Mouse (Mus musculus): ENCODE data around the gene Metap1d. TPM values are rescaled to one million over a fixed set of nuclear protein-coding genes. Genes with fewer than 3 reads are reported as not detected.

Metap1d gene
- polyA plus RNA-seq, 1 experiment from 2014 or later, result 36.1 TPM

DNA sequence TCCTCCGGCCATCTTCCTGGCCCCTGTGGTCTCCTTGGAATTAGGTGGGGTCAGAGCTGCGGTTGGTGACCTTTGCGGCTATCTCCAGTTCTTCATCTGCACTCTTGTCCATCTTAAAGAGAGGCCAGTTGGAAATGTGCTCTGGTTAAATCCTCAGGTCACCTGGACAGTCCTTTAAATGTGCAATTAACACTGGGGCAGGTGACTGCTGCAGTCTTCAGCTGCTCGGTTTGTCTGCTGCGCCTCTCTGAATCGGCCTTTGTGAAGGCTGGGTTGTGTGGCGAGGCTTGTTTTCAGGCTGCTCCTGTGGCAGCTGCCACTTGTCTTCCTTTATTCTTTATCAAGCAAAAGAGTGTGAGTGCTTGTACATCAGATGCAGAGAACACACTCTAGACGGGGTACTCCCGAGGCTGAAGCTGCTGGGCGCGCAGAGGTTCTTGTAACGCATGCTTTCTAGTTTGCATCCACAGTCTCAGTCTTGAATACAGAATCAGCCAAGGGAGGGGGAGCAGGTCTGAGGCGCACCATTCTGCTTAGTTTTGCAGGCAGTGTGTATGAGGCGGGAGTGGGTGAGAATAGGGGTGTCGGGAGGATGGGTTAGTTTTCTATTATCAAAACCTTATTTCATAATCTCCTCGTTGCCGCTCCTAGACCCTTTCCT is 7.4 kb upstream of the Metap1d start:
- Histone ChIP-seq H3K9ac (ENCODE audit: low read length) (no peak overlapping the region), H3K36me3 (ENCODE audit: control insufficient read depth, insufficient read depth, low read length) (no peaks in the 10 kb centered on the region; the same call in 1 of the 2 replicates), H3K4me2 (ENCODE audit: low read depth) (no peak overlapping the region), H3K27me3 (ENCODE audit: control insufficient read depth, insufficient read depth, low read length) (no peaks in the 10 kb centered on the region), H3K27ac (ENCODE audit: low read depth, low read length) (no peak overlapping the region), H3K4me3 (ENCODE audit: low read depth, low read length) (no peak overlapping the region), H3K4me1 (ENCODE audit: control insufficient read depth, insufficient read depth, low read length) (no peaks in the 10 kb centered on the region), H3K9me3 (ENCODE audit: control insufficient read depth, low read length) (no peaks in the 10 kb centered on the region)
- ATAC-seq (ENCODE audit: insufficient read depth, low FRiP score, low TSS enrichment), result no peak
- DNase-seq (ENCODE audit: low spot score), result no peak
- WGBS, result 66% methylated on average over 17 of the region's 17 CpGs

DNA sequence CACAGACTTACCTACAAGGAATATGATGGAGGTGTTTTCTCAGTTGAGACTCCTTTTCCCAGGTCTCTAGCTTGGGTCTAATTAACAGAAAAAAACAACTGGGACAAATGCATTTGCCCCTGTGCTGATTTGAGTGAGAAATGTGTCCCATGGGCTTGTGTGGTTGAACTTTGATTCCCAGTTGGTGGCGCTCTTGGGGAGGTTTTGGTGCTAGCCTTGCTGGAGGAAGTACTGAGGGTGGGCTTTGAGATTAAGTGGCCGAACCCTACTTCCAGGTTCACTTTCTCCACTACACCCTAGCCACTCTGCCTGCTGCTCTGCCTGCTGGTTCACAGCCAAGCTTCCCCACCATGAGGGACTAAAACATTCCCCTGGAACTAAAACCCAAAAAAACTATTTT is 3.5 kb upstream of the Metap1d start:
- H3K4me1 ChIP-seq (ENCODE audit: control insufficient read depth, insufficient read depth, low read length), result no peaks in the 10 kb centered on the region
- no peak overlapping the region for H3K4me3 ChIP-seq (ENCODE audit: low read depth, low read length)
- WGBS, result 25% methylated on average over 2 of the region's 2 CpGs
- DNase-seq (ENCODE audit: low spot score) (no peak), ATAC-seq (ENCODE audit: insufficient read depth, low FRiP score, low TSS enrichment) (no peak)
- no peak overlapping the region for H3K4me2 ChIP-seq (ENCODE audit: low read depth)
- no peaks in the 10 kb centered on the region for H3K27me3 ChIP-seq (ENCODE audit: control insufficient read depth, insufficient read depth, low read length)
- no peaks in the 10 kb centered on the region for H3K9me3 ChIP-seq (ENCODE audit: control insufficient read depth, low read length)
- H3K9ac ChIP-seq (ENCODE audit: low read length), result no peak overlapping the region
- no peaks in the 10 kb centered on the region for H3K36me3 ChIP-seq (ENCODE audit: control insufficient read depth, insufficient read depth, low read length)
- no peak overlapping the region for H3K27ac ChIP-seq (ENCODE audit: low read depth, low read length)

- ATAC-seq (ENCODE audit: insufficient read depth, low FRiP score, low TSS enrichment) (no peak), DNase-seq (ENCODE audit: low spot score) (no peak)
- H3K4me1 ChIP-seq (ENCODE audit: control insufficient read depth, insufficient read depth, low read length), result no peaks in the 10 kb centered on the region
- WGBS, result 62% methylated on average over 5 of the region's 5 CpGs
- no peak overlapping the region for H3K27ac ChIP-seq (ENCODE audit: low read depth, low read length)
- H3K9me3 ChIP-seq (ENCODE audit: control insufficient read depth, low read length), result no peaks in the 10 kb centered on the region
- no peak overlapping the region for H3K9ac ChIP-seq (ENCODE audit: low read length)
- H3K27me3 ChIP-seq (ENCODE audit: control insufficient read depth, insufficient read depth, low read length), result no peaks in the 10 kb centered on the region
- no peak overlapping the region for H3K4me2 ChIP-seq (ENCODE audit: low read depth)
- no peak overlapping the region for H3K4me3 ChIP-seq (ENCODE audit: low read depth, low read length)
- no peaks in the 10 kb centered on the region for H3K36me3 ChIP-seq (ENCODE audit: control insufficient read depth, insufficient read depth, low read length)
Observed at GRCm38 (mm10) chr2:71451761-71452160, 1.3 kb upstream of the Metap1d start.

GRCm38 (mm10) chr2:71453917-71454260 is 813 bp downstream of the Metap1d start:
- H3K4me2 ChIP-seq (ENCODE audit: low read depth), result peak overlapping the region; percentile 59
- no peaks in the 10 kb centered on the region for H3K9me3 ChIP-seq (ENCODE audit: control insufficient read depth, low read length)
- H3K36me3 ChIP-seq (ENCODE audit: control insufficient read depth, insufficient read depth, low read length), result no peaks in the 10 kb centered on the region
- DNase-seq (ENCODE audit: low spot score) (no peak), ATAC-seq (ENCODE audit: insufficient read depth, low FRiP score, low TSS enrichment) (no peak)
- no peaks in the 10 kb centered on the region for H3K27me3 ChIP-seq (ENCODE audit: control insufficient read depth, insufficient read depth, low read length)
- H3K4me1 ChIP-seq (ENCODE audit: control insufficient read depth, insufficient read depth, low read length), result no peaks in the 10 kb centered on the region
- H3K27ac ChIP-seq (ENCODE audit: low read depth, low read length), result no peak overlapping the region
- peak overlapping the region; percentile 62 for H3K4me3 ChIP-seq (ENCODE audit: low read depth, low read length)
- H3K9ac ChIP-seq (ENCODE audit: low read length), result no peak overlapping the region; the same call in 1 of the 2 replicates
- WGBS, result 55% methylated on average over 4 of the region's 4 CpGs

GRCm38 (mm10) chr2:71458624-71459023 is 5.5 kb downstream of the Metap1d start:
- WGBS, result 71% methylated on average over 13 of the region's 13 CpGs

DNA sequence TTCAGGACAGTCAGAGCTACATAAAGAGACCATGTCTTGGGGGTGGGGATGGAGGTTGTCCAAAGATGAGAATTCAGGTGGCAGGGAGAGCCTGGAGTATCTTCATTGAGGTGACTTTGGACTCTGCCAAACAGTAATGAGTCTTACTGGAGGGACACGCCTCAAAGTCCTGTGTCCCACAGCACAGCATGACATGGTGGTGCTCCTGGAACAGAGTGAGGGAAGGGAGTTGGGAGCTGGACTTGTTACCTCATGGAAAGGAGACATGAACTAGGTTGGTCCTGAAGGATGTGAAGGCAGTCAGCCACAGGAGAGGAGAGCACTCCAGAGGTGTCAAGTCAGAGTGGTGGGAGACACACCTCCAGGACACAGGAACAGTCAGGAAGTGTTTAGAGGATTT is 6.6 kb downstream of the Metap1d start:
- no peak overlapping the region for H3K9ac ChIP-seq (ENCODE audit: low read length)
- H3K27me3 ChIP-seq (ENCODE audit: control insufficient read depth, insufficient read depth, low read length), result no peaks in the 10 kb centered on the region
- H3K4me3 ChIP-seq (ENCODE audit: low read depth, low read length), result no peak overlapping the region
- H3K9me3 ChIP-seq (ENCODE audit: control insufficient read depth, low read length), result no peaks in the 10 kb centered on the region
- H3K4me2 ChIP-seq (ENCODE audit: low read depth), result no peak overlapping the region
- no peak overlapping the region for H3K27ac ChIP-seq (ENCODE audit: low read depth, low read length)
- H3K4me1 ChIP-seq (ENCODE audit: control insufficient read depth, insufficient read depth, low read length), result no peaks in the 10 kb centered on the region
- no peaks in the 10 kb centered on the region for H3K36me3 ChIP-seq (ENCODE audit: control insufficient read depth, insufficient read depth, low read length)
- 96% methylated on average over 1 of the region's 1 CpGs for WGBS
- no peak for DNase-seq (ENCODE audit: low spot score)
- ATAC-seq (ENCODE audit: insufficient read depth, low FRiP score, low TSS enrichment), result no peak

More at GRCm38 (mm10) chr2:71458624-71459023, 5.5 kb downstream of the Metap1d start:
- Histone ChIP-seq H3K9me3 (ENCODE audit: control insufficient read depth, low read length) (no peaks in the 10 kb centered on the region), H3K27ac (ENCODE audit: low read depth, low read length) (no peak overlapping the region), H3K4me3 (ENCODE audit: low read depth, low read length) (no peak overlapping the region), H3K4me2 (ENCODE audit: low read depth) (no peak overlapping the region), H3K36me3 (ENCODE audit: control insufficient read depth, insufficient read depth, low read length) (no peaks in the 10 kb centered on the region), H3K9ac (ENCODE audit: low read length) (no peak overlapping the region), H3K27me3 (ENCODE audit: control insufficient read depth, insufficient read depth, low read length) (no peaks in the 10 kb centered on the region), H3K4me1 (ENCODE audit: control insufficient read depth, insufficient read depth, low read length) (no peaks in the 10 kb centered on the region)
- no peak for ATAC-seq (ENCODE audit: insufficient read depth, low FRiP score, low TSS enrichment)
- no peak for DNase-seq (ENCODE audit: low spot score)

- no peaks in the 10 kb centered on the region for H3K27me3 ChIP-seq (ENCODE audit: control insufficient read depth, insufficient read depth, low read length)
- H3K36me3 ChIP-seq (ENCODE audit: control insufficient read depth, insufficient read depth, low read length), result no peaks in the 10 kb centered on the region
- no peak overlapping the region for H3K27ac ChIP-seq (ENCODE audit: low read depth, low read length)
- no peak for DNase-seq (ENCODE audit: low spot score)
- no peak for ATAC-seq (ENCODE audit: insufficient read depth, low FRiP score, low TSS enrichment)
- H3K4me3 ChIP-seq (ENCODE audit: low read depth, low read length), result no peak overlapping the region
- WGBS, result 66% methylated on average over 6 of the region's 6 CpGs
- no peak overlapping the region for H3K9ac ChIP-seq (ENCODE audit: low read length)
- H3K9me3 ChIP-seq (ENCODE audit: control insufficient read depth, low read length), result no peaks in the 10 kb centered on the region
- no peaks in the 10 kb centered on the region for H3K4me1 ChIP-seq (ENCODE audit: control insufficient read depth, insufficient read depth, low read length)
- H3K4me2 ChIP-seq (ENCODE audit: low read depth), result no peak overlapping the region
Observed at GRCm38 (mm10) chr2:71461139-71461538, 8.1 kb downstream of the Metap1d start.

GRCm38 (mm10) chr2:71461589-71461988 is 8.5 kb downstream of the Metap1d start:
- Histone ChIP-seq H3K4me3 (ENCODE audit: low read depth, low read length) (no peak overlapping the region), H3K36me3 (ENCODE audit: control insufficient read depth, insufficient read depth, low read length) (no peaks in the 10 kb centered on the region), H3K27me3 (ENCODE audit: control insufficient read depth, insufficient read depth, low read length) (no peaks in the 10 kb centered on the region), H3K27ac (ENCODE audit: low read depth, low read length) (no peak overlapping the region), H3K4me2 (ENCODE audit: low read depth) (no peak overlapping the region), H3K4me1 (ENCODE audit: control insufficient read depth, insufficient read depth, low read length) (no peaks in the 10 kb centered on the region), H3K9ac (ENCODE audit: low read length) (no peak overlapping the region), H3K9me3 (ENCODE audit: control insufficient read depth, low read length) (no peaks in the 10 kb centered on the region)
- DNase-seq (ENCODE audit: low spot score), result no peak
- WGBS, result 74% methylated on average over 5 of the region's 7 CpGs
- no peak for ATAC-seq (ENCODE audit: insufficient read depth, low FRiP score, low TSS enrichment)

- DNase-seq (ENCODE audit: low spot score) (no peak), ATAC-seq (ENCODE audit: insufficient read depth, low FRiP score, low TSS enrichment) (no peak)
- Histone ChIP-seq H3K4me1 (ENCODE audit: control insufficient read depth, insufficient read depth, low read length) (no peaks in the 10 kb centered on the region), H3K36me3 (ENCODE audit: control insufficient read depth, insufficient read depth, low read length) (no peaks in the 10 kb centered on the region), H3K27ac (ENCODE audit: low read depth, low read length) (no peak overlapping the region), H3K9me3 (ENCODE audit: control insufficient read depth, low read length) (no peaks in the 10 kb centered on the region), H3K27me3 (ENCODE audit: control insufficient read depth, insufficient read depth, low read length) (no peaks in the 10 kb centered on the region), H3K4me3 (ENCODE audit: low read depth, low read length) (no peak overlapping the region), H3K9ac (ENCODE audit: low read length) (no peak overlapping the region), H3K4me2 (ENCODE audit: low read depth) (no peak overlapping the region)
- WGBS, result 84% methylated on average over 4 of the region's 4 CpGs
Observed at GRCm38 (mm10) chr2:71462066-71462465, 9.0 kb downstream of the Metap1d start.
